Mouse (Mus musculus): ENCODE measurements around the gene Arrdc5.

DNA sequence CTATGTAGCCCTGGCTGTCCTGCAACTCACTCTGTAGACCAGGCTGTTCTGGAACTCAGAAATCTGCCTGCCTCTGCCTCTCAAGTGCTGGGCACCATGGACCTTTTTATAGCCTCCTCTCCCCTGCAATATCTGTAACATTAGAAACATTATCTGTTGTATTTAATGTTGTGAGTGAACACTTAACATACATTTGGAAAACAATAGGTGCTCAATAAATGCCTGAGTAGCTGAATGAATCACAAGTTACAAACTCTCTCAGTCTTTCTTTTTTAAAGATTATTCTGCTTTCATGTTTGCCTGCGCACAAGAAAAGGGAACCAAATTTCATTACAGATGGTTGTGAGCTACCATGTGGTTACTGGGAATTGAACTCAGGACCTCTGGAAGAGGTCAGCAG, 1.8 kb downstream of the Arrdc5 start:
- TF ChIP-seq POLR2A (IDR thresholded peaks at IDR 0.05; ENCODE audit: insufficient read depth, low read depth, low read length) = no peak
- no peak for TF ChIP-seq CTCF (IDR thresholded peaks at IDR 0.05; ENCODE audit: insufficient read depth, low read depth, low read length)

Measured in olfactory bulb, adult 2 months (tissue).